Mouse (Mus musculus) olfactory bulb, adult 2 months (tissue): ENCODE results near the gene Slfn9. TPM values are rescaled to one million over a fixed set of nuclear protein-coding genes. Genes with fewer than 3 reads are reported as not detected.

ENCODE experiments used
- H3K27ac ChIP-seq: fragments of 200-500 bp; 2 replicates; pipeline ENCODE4 v1.5.1; 2012; ENCODE audit warnings: low read depth, low read length; ENCODE audit not compliant: insufficient read depth
- H3K4me1 ChIP-seq: fragments of 200-500 bp; 2 replicates; pipeline ENCODE4 v1.6.1; 2012; ENCODE audit warnings: low read length; ENCODE audit not compliant: control insufficient read depth, insufficient read depth
- H3K4me3 ChIP-seq: fragments of 200-500 bp; 2 replicates; pipeline ENCODE4 v1.5.1; 2012; ENCODE audit warnings: mild to moderate bottlenecking, low read depth, low read length, moderate library complexity; ENCODE audit not compliant: insufficient read depth
- CTCF ChIP-seq: fragments of 200-500 bp; IDR thresholded peaks from 2 replicates; pipeline ENCODE4 v1.5.1; 2012; ENCODE audit warnings: low read depth, mild to moderate bottlenecking, low read length, moderate library complexity; ENCODE audit not compliant: insufficient read depth
- POLR2A ChIP-seq: fragments of 200-500 bp; IDR thresholded peaks from 2 replicates; pipeline ENCODE4 v1.6.1; 2012; ENCODE audit warnings: mild to moderate bottlenecking, low read depth, low read length, moderate library complexity; ENCODE audit not compliant: insufficient read depth
- WGBS: fragments of 180-500 bp; shearing (Covaris S2); methylation state at CpG from one replicate; pipeline ENCODE4 v1.1.7; 2018; 5-methylcytosine and 5-hydroxymethylcytosine counted together
- polyA plus RNA-seq: library from polyadenylated mRNA; stranded (reverse); fragments of >200 nt; gene quantifications from 2 replicates; pipeline ENCODE4 v1.2.4, GENCODE M21; 2012; ENCODE audit warnings: low replicate concordance; ENCODE audit not compliant: missing spikeins, insufficient read depth, insufficient read length

Slfn9 gene
- polyA plus RNA-seq, 1 experiment: not detected

DNA sequence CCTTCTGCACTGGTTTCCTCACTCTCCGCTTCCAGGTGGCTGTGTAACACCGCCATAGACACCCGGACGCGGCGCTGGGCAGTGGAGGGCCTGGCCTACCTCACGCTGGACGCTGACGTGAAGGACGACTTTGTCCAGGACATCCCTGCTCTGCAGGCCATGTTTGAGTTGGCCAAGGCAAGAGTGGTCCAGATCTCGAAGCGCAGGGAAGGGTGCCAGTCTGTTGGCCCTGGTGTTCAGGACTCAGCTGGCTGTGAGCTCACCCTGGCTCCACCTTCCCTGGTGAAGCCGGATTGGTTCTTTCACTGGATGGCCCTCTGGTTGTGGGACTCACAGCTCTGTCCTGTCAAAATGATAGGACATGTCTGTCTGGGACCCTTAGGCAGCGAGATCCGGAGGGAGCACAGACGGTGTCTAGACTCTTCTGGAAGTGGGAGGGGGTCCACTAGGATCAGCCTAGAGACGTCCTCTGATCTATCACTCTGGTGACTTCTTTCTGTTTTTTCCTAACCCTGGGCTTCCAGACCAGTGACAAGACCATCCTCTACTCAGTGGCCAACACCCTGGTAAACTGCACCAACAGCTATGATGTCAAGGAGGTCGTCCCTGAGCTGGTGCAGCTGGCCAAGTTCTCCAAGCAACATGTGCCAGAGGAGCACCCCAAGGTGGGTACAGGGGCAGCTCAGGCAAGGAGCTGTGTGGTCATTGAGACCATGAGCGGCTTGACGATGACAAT, 62.6 kb downstream of the Slfn9 start:
- Histone ChIP-seq H3K27ac (no peak overlapping the region), H3K4me3 (no peak overlapping the region), H3K4me1 (no peaks in the 10 kb centered on the region)
- 71% methylated on average over 20 of the region's 20 CpGs for WGBS
- TF ChIP-seq POLR2A: no peak
- no peak for TF ChIP-seq CTCF

Other genes starting within 250 kb of the Slfn9 start
- gene Cct6b, start 227.5 kb downstream of the Slfn9 start, polyA plus RNA-seq: not detected in 2 replicates
- not detected in 2 replicates for gene Zfp830, start 227.5 kb downstream of the Slfn9 start, polyA plus RNA-seq
- gene Lig3, start 210.7 kb downstream of the Slfn9 start, polyA plus RNA-seq: not detected in 2 replicates
- not detected in 2 replicates for gene Rffl, start 120.6 kb downstream of the Slfn9 start, polyA plus RNA-seq
- not detected in 2 replicates for gene Rad51d, start 101.2 kb downstream of the Slfn9 start, polyA plus RNA-seq
- gene Fndc8, start 99.7 kb downstream of the Slfn9 start, polyA plus RNA-seq: not detected in 2 replicates
- gene Nle1, start 83.4 kb downstream of the Slfn9 start, polyA plus RNA-seq: not detected in 2 replicates
- gene Unc45b, start 81.3 kb downstream of the Slfn9 start, polyA plus RNA-seq: not detected in 2 replicates
- gene Slfn5, start 40.5 kb downstream of the Slfn9 start, polyA plus RNA-seq: not detected in 2 replicates
- not detected in 2 replicates for gene Slfn8, start 29.0 kb upstream of the Slfn9 start, polyA plus RNA-seq
- not detected in 2 replicates for gene Slfn2, start 73.3 kb upstream of the Slfn9 start, polyA plus RNA-seq
- gene Slfn1, start 125.0 kb upstream of the Slfn9 start, polyA plus RNA-seq: not detected in 2 replicates
- not detected in 2 replicates for gene Slfn4, start 183.4 kb upstream of the Slfn9 start, polyA plus RNA-seq
- gene Slfn3, start 199.5 kb upstream of the Slfn9 start, polyA plus RNA-seq: not detected in 2 replicates